Mouse (Mus musculus) frontal cortex, postnatal 25 days (tissue): ENCODE results near the gene Dact3.

Experiments used
- DNase-seq, 2 experiments: peaks; one replicate each; pipeline ENCODE4 v3.0.0; 2022; ENCODE audit warnings: low spot score in 2 of 2

Dact3 gene

GRCm38 (mm10) chr7:16875310-16875325 is at the start of gene Dact3:
Gene Dact3 (plus strand): TSS chr7:16875317.
- DNase-seq = no peak

DNA sequence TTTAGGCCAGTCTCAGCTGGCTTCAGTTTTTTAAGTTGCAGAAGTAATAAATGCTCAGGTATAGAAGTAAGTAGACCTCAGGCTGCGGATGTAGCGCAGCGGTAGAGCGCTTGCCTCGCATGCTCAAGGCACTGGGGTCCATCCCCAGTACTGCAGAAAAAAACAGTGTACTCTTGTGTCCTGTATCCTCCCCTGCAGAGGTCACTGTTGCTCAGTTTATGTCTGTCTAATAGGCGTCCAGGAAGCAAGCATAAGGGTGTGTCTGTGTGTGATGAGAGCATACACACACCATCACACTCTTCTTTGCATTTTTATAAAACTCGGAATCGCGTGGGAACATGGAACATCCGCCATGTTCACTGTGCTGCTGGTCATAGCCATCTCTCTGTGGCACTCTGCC is 49.3 kb upstream of the Dact3 start:
- DNase-seq = no peak

- DNase-seq = no peak
Observed at GRCm38 (mm10) chr7:16826571-16826970, 48.5 kb upstream of the Dact3 start.

DNA sequence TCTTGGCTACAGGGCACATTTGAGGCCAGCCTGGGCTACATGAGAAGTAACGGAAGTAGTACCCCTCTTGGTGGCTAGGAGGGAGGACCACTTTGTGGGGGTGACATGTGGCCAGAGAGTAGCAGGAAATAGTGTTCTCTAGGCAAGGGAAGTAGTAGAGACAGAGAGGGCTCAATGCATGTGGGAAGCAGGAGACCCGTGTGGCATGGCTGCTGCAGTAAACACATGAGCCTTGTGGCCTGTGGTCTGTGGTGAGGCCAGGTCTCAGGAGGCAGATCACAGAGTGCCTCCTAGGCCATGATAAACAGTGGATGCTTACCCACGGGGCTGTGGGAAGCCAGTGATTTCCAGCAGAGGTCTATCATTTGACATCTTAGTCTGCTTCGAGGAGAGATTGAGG is 47.8 kb upstream of the Dact3 start:
- no peak for DNase-seq

DNA sequence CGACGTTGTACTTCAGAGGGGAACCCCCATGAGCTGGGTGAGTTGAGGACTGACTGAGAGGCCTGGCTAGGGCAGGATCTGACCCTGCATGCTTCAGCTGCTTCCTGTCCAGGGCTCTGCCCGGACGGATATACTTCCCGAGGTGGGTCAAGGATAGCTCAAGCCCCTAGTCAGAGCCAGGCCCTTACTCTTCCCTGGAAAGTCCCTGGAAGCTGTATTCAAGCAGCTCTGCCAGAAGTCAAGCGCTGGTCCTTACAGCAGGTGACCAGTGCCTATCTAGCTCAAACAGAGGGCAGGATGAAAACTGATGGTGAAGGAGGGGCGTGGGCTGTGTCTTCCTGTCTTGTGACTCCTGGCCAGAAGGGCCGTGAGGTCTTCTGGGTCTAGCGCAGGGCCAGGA is 44.7 kb upstream of the Dact3 start:
- no peak for DNase-seq

DNA sequence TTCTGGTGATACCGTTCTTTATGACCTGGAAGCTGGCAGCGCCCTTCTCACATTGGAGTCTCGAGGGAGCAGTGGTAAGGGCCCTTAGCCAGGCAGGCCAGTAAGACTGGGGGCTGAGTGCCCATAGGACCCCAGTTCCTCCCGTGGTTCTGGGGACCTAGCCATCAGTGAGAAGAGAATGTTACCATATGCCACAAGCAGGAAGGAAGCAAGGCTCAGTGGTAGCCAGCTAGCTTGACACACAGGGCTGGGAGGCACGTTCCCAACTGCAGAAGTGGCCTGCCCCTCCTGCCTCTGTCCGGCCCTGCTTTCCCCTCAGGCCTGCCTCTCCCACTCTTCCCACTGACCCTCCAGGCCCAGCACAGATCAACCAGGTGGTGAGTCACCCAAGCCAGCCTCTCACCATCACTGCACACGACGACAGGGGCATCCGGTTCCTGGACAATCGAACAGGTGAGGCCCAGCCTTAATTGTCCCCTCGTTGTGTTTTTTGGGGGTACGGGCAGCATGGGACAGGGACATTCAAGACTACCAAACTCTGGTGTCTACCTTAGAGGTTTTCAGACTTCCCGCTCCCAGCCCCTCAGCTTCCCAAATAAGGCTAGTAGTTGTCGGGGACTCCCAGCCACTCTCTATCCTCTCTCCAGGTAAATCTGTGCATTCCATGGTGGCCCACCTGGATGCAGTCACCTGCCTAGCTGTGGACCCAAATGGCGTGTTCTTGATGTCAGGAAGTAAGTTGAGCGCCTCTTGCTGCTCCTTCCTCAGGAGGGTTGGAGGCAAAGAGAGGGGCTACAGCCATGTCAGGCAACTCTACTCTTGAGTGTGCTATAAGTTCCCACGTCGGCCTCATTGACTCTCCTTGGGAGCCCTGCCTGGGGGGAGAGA is 37.0 kb upstream of the Dact3 start:
- no peak for DNase-seq

DNA sequence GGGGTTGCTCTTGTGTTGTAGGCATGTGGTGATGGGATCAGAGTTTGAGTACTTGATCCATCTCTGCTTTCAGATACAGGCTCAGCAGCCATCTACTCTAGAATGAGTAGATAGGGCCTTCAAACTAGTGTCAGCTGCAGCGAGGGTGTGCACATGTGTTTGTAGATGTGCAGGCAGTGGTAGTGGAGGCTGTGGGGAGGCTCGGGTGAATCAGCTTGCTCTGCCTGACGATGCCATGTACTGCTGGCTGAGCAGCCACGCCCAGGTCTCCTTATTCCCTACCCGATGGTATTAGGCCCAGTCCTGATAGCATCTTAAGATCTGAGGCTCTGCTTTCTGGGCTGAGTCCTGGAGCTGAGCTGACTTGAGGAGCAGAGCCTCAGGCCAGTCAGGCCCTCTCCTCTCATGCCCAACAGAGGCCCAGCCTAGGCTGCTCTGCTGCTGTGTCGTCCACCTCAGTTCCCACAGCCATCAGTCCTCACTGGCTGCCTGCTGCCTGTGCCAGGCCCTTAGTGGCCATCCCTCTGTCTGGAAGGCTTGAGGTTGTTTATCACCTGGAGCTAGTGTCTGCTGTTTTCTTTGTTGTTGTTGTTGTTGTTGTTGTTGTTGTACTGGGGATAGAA is 36.2 kb upstream of the Dact3 start:
- DNase-seq = no peak

DNA sequence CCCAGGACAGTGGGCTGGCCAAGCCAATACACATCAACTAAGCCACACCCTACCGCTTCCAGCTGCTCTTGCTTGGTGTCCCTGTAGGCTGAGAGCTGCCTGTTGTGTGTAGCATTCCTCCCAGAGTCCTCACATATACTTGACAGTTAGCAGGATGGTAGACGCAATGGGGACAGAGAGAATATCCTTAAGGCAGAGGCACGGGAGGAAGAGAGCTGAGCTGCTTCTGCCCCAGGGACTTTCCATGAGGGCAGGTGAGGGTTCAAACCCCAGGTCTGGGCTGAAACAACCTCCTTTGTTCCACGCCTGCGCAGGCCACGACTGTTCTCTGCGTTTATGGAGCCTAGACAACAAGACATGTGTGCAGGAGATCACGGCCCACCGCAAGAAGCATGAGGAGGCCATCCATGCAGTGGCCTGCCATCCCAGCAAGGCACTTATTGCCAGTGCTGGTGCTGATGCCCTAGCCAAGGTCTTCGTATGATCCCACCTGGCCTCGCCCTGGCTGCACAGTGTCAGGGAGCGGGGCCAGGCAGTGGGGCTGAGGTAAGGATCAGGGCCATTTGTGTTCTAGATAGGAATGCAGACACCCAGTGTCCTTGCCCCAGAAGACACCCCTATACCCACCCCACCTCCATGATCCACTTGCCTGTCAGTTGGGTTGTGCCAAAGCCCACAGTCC is 35.5 kb upstream of the Dact3 start:
- DNase-seq = no peak

DNA sequence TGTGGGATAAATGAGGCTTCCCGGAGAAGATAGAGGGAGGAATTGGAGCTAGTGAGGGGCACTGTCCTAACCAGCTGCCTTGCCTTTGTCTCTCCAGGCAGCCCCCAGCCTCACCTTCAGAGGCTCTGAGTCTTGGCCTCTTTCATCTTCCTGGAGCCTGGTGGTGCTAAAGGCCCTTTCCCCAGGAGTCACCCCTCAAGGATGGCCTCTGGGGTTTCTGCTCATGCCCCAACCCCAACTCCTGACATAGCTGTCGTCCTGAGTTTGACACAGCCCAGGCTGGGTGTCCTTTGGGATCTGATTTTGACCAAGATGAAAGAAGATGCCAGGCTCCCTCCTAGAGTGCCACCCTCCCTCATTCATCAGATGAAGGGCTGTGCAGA is 35.0 kb upstream of the Dact3 start:
- DNase-seq = no peak

DNA sequence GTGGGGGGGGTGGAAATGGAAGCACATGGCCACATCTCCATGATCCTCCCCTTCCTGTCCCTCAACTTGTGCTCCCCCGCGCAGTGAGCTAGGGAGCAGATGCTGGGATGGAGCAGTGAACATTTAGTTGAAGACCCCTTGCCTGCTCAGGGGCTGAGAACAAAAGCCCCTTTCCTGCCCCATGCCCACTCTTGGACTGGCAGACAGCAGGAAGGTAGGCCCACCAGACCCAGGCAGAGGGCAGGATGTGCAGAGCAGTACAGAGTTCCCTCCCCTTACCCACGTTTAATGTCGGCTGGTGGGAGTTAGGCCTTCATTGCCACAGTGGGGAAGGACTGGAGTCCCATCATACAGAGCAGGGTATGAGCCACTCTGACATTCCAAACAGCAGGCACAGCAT is 34.0 kb upstream of the Dact3 start:
- DNase-seq = no peak

DNA sequence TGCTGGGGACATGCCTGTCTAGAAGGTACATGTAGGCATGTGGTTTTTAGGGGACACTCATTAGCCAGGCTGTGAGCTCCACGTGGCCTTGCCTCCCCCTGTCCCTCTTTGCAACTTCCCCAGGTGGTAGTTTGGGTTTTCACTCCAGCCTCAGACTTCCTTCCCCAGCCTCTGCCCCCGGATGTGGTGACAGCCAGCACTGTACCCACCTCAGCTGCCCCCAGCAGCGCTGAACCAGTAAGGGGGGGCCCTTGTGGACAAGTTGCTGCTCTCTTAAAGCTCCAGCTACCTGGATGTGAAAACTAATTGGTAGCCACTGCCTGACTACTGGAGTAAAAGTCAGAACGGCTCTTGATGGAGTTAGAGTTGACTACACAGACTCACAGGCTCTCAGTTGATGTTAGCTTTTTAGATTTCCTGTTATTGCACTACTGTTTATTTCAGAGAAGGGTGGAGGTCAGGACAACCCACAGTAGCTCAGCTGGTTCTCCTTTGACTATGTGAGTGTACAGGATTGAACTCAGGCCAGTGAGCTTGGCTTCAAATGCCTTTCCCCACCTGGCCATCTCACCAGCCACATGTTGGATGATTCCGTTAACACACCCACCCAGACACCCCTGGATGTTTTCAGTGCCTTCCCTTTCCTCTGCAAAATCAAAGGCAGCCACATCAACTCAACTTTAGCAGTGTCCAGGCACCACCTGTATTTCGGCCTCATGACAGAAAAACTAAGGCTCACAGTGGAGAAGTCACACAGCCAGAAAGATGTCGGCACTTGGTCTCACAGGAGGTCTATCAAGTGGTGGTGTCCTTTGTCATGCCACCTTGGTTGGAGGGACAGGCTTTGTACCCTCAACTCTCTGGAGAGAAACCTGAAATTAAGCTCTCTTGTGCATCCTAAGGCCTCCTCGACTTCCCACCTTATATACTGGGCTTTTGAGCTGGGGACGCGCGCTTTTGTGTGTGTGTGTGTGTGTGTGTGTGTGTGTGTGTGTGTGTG is 33.3 kb upstream of the Dact3 start:
- DNase-seq = no peak

DNA sequence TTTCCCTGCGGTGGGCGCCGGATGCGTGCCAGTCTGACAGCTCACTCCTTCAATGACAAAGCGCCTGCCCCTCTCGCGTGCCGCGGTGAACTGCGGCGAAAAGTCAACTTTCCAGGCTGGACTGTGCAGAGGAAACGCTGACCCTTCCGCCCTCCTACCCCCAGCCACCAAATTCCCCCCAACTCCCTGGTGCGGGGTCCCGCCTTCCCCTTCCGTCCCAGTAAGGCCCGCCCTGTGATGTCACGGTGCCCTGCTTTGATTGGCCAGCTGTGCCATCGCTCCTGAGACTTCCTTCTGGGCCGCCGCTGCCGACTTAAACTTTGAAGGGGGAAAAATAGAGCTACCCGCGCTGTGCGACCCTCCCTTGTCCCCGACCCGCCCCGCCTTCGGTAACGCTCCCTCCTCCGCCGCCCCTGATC is 32.5 kb upstream of the Dact3 start, which contains the start of gene Prkd2:
TSS of gene Prkd2 (plus strand) at position 258 of the 419 bp plus-strand sequence.
- DNase-seq = peak; percentile 77 to 82

DNA sequence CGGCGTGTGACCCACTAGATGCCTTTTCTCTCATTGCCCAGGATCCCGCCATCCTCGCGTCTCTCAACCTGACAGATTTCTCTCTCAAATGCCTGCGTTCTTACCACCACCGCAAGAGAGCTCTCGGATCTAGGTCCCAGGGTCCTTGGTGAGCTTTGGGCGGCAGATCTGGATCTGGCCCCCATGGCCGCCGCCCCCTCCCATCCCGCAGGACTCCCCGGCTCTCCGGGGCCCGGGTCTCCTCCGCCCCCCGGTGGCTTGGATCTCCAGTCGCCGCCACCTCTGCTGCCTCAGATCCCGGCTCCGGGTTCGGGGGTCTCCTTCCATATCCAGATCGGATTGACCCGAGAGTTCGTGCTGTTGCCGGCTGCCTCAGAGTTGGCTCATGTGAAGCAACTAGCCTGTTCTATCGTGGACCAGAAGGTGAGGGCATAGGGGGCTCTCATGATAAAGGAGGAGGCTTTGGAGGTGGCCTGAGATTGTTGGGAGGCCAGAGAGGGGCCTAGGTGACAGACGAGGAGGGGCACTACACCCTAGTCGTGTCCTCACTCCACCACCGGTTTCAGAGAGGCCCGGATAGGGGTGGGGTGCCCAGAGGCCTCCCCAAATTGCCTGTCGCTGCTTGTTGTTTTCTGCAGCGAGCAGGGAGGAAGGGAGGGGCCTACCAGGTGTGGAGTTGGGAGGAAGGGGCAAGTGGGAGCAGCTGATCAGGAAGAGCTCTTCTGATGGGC is 31.5 kb upstream of the Dact3 start:
- DNase-seq = no peak

DNA sequence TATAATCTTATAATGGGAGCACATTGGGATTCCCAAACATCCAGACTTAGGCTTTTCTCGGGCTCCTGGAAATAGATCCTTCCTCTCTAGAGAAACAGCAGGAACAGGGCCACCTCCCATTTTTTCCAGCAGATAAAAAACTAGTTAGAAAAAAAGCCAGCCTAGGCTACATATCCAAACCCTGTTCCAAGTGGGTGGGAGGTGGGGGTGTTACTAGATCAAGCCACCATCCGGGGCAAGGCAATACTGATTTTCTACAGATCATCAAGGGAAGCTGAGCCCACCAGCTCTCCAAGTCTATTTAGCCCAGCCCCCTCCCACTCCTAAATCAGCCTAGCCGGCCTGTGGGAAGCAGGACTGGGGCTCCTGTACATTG is 30.4 kb upstream of the Dact3 start:
- DNase-seq = no peak

DNA sequence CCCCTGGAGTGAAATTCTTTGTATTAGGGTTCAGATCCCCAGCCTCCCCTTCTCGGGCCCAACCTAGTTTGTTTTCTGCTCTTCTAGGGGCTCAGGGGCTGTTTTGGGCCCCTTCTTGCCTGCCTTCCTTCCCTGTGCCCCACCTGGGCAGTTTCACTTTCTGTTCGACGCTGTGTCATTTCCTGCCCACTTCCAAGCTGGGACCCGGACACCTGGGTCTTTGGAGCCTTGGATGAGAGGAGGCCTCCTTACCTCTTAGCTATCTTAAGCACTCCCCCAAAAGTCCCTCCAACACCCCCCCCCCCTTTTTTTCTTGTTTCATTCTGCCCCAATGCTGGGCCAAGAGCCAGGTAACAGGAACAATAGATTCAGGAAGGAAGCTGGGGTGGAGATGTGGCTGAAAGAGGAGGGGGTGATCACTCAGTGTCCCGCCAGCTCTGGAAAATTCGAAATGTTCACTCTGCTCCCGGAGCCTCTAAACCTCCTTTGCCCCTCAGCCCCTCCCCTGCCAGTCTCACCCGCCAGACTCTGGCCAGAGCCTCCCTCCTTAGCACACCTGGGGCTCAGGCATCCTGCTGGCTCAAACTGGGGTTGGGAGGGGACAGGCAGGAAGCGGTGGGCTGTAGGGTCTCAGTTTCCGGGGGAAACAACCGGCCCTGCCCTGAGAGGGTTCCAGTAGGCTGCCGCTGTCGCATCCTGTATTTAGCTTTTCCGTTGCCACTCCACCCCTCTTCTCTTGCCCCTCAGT is 29.9 kb upstream of the Dact3 start:
- no peak for DNase-seq

- DNase-seq = no peak
Observed at GRCm38 (mm10) chr7:16845820-16846167, 29.3 kb upstream of the Dact3 start.

DNA sequence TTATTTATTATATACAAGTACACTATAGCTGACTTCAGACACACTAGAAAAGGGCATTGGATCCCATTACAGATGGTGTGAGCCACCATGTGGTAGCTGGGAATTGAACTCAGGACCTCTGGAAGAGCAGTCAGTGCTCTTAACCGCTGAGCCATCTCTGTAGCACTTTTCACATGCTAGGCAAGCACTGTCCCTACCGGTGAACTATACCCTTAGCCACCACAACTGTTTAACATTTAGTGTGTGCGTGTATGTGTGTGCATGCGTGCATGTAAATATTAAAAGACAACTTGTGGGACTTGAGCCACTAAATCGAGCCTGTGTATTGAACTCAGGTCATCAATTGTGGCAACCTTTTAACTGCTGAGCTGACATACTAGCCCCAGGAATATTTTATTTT is 28.3 kb upstream of the Dact3 start:
- no peak for DNase-seq

GRCm38 (mm10) chr7:16847507-16847906 is 27.6 kb upstream of the Dact3 start:
- no peak for DNase-seq

DNA sequence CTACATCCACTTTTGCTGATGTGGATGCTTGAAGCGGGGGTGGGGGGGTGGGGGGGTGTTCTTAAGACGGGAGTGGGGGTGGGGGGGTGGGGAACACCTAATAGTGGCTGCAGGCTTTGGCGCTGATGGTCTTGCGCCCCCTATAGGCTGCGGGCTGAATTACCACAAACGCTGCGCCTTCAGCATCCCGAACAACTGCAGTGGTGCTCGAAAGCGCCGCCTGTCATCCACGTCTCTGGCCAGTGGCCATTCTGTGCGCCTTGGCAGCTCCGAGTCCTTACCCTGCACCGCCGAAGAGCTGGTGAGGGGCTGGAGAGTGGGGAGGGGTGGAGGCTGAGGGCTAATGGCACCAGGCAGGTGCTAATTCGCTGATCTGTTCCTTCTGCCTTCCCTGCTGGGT is 26.5 kb upstream of the Dact3 start:
- DNase-seq = peak; percentile 65 to 68

DNA sequence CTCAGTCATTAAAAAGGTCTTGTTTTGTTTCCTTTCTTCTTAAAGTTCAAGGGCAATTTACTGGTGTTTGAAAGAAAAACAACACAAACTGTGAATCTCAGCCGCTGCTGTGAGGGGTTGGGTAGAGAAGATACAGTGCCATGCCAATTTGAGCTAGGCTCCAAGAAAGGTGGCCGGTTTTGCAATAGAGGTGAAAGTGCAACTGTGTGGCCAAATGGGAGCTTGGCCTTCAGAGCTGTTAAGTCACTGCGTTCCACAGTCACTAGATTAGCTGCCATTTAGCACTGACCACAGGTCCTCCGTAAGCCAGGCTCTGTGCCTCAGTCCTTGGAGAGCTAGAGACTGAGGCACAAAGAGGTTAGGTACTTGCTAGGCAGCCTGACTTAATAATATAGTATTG is 23.5 kb upstream of the Dact3 start:
- DNase-seq = no peak

- DNase-seq = no peak
Observed at GRCm38 (mm10) chr7:16853302-16853831, 21.8 kb upstream of the Dact3 start.
